Mouse (Mus musculus) kidney, embryonic 14.5 days (tissue): ENCODE measurements around the gene Cdc14a. TPM values are rescaled to one million over a fixed set of nuclear protein-coding genes. Genes with fewer than 3 reads are reported as not detected.

Source experiments
- ATAC-seq: fragments of 200-750 bp; cut with Nextera tagmentation; 2 replicates; pipeline ENCODE4 v1.8.0; 2017; ENCODE audit warnings: moderate number of reproducible peaks, mild to moderate bottlenecking, moderate TSS enrichment, moderate library complexity; ENCODE audit not compliant: low FRiP score, low TSS enrichment
- H3K27ac ChIP-seq: fragments of 300-500 bp; sonication (generic); 2 replicates; pipeline ENCODE4 v1.5.1; 2014; ENCODE audit warnings: low read depth, mild to moderate bottlenecking, low read length, moderate library complexity, mixed read lengths
- H3K27me3 ChIP-seq: fragments of 300-500 bp; sonication (generic); 2 replicates; pipeline ENCODE4 v1.6.1; 2014; ENCODE audit warnings: mild to moderate bottlenecking, low read length; ENCODE audit not compliant: control insufficient read depth, insufficient read depth
- H3K36me3 ChIP-seq: fragments of 300-500 bp; sonication (generic); 2 replicates; pipeline ENCODE4 v1.6.1; 2014; ENCODE audit warnings: low read length, mixed read lengths; ENCODE audit not compliant: control insufficient read depth, insufficient read depth
- H3K4me1 ChIP-seq: fragments of 300-500 bp; sonication (generic); 2 replicates; pipeline ENCODE4 v1.6.1; 2014; ENCODE audit warnings: low read length, mixed read lengths; ENCODE audit not compliant: control insufficient read depth, insufficient read depth
- H3K4me2 ChIP-seq: fragments of 300-500 bp; sonication (generic); replicated peaks from 2 replicates; pipeline ENCODE4 v1.6.1; 2014; ENCODE audit warnings: low read depth, mild to moderate bottlenecking, low read length
- H3K4me3 ChIP-seq: fragments of 300-500 bp; sonication (generic); 2 replicates; pipeline ENCODE4 v1.5.1; 2014; ENCODE audit warnings: mild to moderate bottlenecking, low read length
- H3K9ac ChIP-seq: fragments of 300-500 bp; sonication (generic); 2 replicates; pipeline ENCODE4 v1.6.1; 2014; ENCODE audit warnings: low read depth, mild to moderate bottlenecking, low read length, moderate library complexity
- H3K9me3 ChIP-seq: fragments of 300-500 bp; sonication (generic); 2 replicates; pipeline ENCODE4 v1.6.1; 2016; ENCODE audit warnings: low read length; ENCODE audit not compliant: control insufficient read depth
- WGBS: fragments of 180-500 bp; shearing (Covaris S2); extraction: QIAGEN DNeasy Blood & Tissue Kit; methylation state at CpG from one replicate; pipeline ENCODE4 v1.1.7; 2014; 5-methylcytosine and 5-hydroxymethylcytosine counted together
- polyA plus RNA-seq: library from polyadenylated mRNA; unstranded; fragments of >200 nt; fragmentation: Nextera tagmentation; extraction: Ambion mirVana; gene quantifications from 2 replicates; pipeline ENCODE4 v1.2.1, GENCODE M21; 2014

Cdc14a gene
- polyA plus RNA-seq, 1 experiment from 2014 or later = 17.9 TPM

- Histone ChIP-seq H3K27ac (no peak overlapping the region), H3K4me1 (peaks cover 18% of the 10 kb centered on the region), H3K9ac (no peak overlapping the region), H3K4me2 (no peak overlapping the region), H3K9me3 (no peaks in the 10 kb centered on the region), H3K4me3 (no peak overlapping the region), H3K27me3 (no peaks in the 10 kb centered on the region), H3K36me3 (no peaks in the 10 kb centered on the region; the same call in 1 of the 2 replicates)
- no peak for ATAC-seq
- 78% methylated on average over 11 of the region's 11 CpGs for WGBS
Measured at GRCm38 (mm10) chr3:116401436-116401835, 22.4 kb downstream of the Cdc14a start.

- H3K9me3 ChIP-seq = no peaks in the 10 kb centered on the region
- no peak overlapping the region for H3K9ac ChIP-seq
- no peak overlapping the region for H3K27ac ChIP-seq
- no peak; the same call in 1 of the 2 replicates for ATAC-seq
- H3K4me2 ChIP-seq = no peak overlapping the region
- no peaks in the 10 kb centered on the region for H3K27me3 ChIP-seq
- H3K36me3 ChIP-seq = no peaks in the 10 kb centered on the region; the same call in 1 of the 2 replicates
- no peak overlapping the region for H3K4me3 ChIP-seq
- peaks cover 21% of the 10 kb centered on the region for H3K4me1 ChIP-seq
- WGBS = 58% methylated on average over 22 of the region's 22 CpGs
Measured at GRCm38 (mm10) chr3:116399349-116400090, 24.3 kb downstream of the Cdc14a start.

- WGBS = 55% methylated on average over 10 of the region's 10 CpGs
- no peak overlapping the region for H3K4me2 ChIP-seq
- no peak overlapping the region for H3K27ac ChIP-seq
- ATAC-seq = no peak
- H3K9ac ChIP-seq = no peak overlapping the region
- no peak overlapping the region for H3K4me3 ChIP-seq
- H3K9me3 ChIP-seq = no peaks in the 10 kb centered on the region
- H3K4me1 ChIP-seq = peaks cover 22% of the 10 kb centered on the region
- no peaks in the 10 kb centered on the region; the same call in 1 of the 2 replicates for H3K36me3 ChIP-seq
- no peaks in the 10 kb centered on the region for H3K27me3 ChIP-seq
Measured at GRCm38 (mm10) chr3:116398543-116398942, 25.3 kb downstream of the Cdc14a start.

GRCm38 (mm10) chr3:116397976-116398375 lies 25.9 kb downstream of the Cdc14a start:
- no peak; the same call in 1 of the 2 replicates for ATAC-seq
- peaks cover 22% of the 10 kb centered on the region for H3K4me1 ChIP-seq
- H3K9ac ChIP-seq = no peak overlapping the region
- 59% methylated on average over 7 of the region's 7 CpGs for WGBS
- no peak overlapping the region for H3K27ac ChIP-seq
- no peak overlapping the region for H3K4me2 ChIP-seq
- no peaks in the 10 kb centered on the region; the same call in 1 of the 2 replicates for H3K36me3 ChIP-seq
- H3K4me3 ChIP-seq = no peak overlapping the region
- no peaks in the 10 kb centered on the region for H3K27me3 ChIP-seq
- no peaks in the 10 kb centered on the region for H3K9me3 ChIP-seq

GRCm38 (mm10) chr3:116397341-116397740 lies 26.5 kb downstream of the Cdc14a start:
- no peaks in the 10 kb centered on the region for H3K27me3 ChIP-seq
- no peak for ATAC-seq
- H3K4me3 ChIP-seq = no peak overlapping the region
- H3K4me1 ChIP-seq = peaks cover 22% of the 10 kb centered on the region
- no peak overlapping the region for H3K4me2 ChIP-seq
- H3K9me3 ChIP-seq = no peaks in the 10 kb centered on the region
- no peak overlapping the region for H3K9ac ChIP-seq
- WGBS = 79% methylated on average over 6 of the region's 6 CpGs
- no peak overlapping the region for H3K27ac ChIP-seq
- H3K36me3 ChIP-seq = no peaks in the 10 kb centered on the region; the same call in 1 of the 2 replicates

- no peak overlapping the region for H3K9ac ChIP-seq
- H3K4me3 ChIP-seq = no peak overlapping the region
- no peak overlapping the region for H3K27ac ChIP-seq
- 78% methylated on average over 3 of the region's 3 CpGs for WGBS
- no peaks in the 10 kb centered on the region; the same call in 1 of the 2 replicates for H3K36me3 ChIP-seq
- H3K4me2 ChIP-seq = no peak overlapping the region
- no peaks in the 10 kb centered on the region for H3K9me3 ChIP-seq
- ATAC-seq = no peak
- H3K27me3 ChIP-seq = no peaks in the 10 kb centered on the region
- H3K4me1 ChIP-seq = peaks cover 25% of the 10 kb centered on the region
Measured at GRCm38 (mm10) chr3:116396571-116396970, 27.3 kb downstream of the Cdc14a start.

- H3K4me3 ChIP-seq = no peak overlapping the region
- no peaks in the 10 kb centered on the region; the same call in 1 of the 2 replicates for H3K36me3 ChIP-seq
- H3K27ac ChIP-seq = peak overlapping the region; percentile 37; the same call in 1 of the 2 replicates
- no peaks in the 10 kb centered on the region for H3K27me3 ChIP-seq
- WGBS = 56% methylated on average over 5 of the region's 5 CpGs
- H3K9me3 ChIP-seq = no peaks in the 10 kb centered on the region
- ATAC-seq = no peak
- H3K4me1 ChIP-seq = peaks cover 28% of the 10 kb centered on the region
- no peak overlapping the region; the same call in 1 of the 2 replicates for H3K9ac ChIP-seq
- H3K4me2 ChIP-seq = no peak overlapping the region
Measured at GRCm38 (mm10) chr3:116394885-116395390, 28.9 kb downstream of the Cdc14a start.

GRCm38 (mm10) chr3:116391399-116391798 lies 32.4 kb downstream of the Cdc14a start:
- Histone ChIP-seq H3K4me1 (peaks cover 15% of the 10 kb centered on the region), H3K4me3 (no peak overlapping the region), H3K9me3 (no peaks in the 10 kb centered on the region), H3K9ac (no peak overlapping the region), H3K4me2 (no peak overlapping the region), H3K27me3 (no peaks in the 10 kb centered on the region), H3K27ac (peak overlapping the region; percentile 12; the same call in 1 of the 2 replicates), H3K36me3 (peaks cover 4% of the 10 kb centered on the region; the same call in 1 of the 2 replicates)
- peak; percentile 64 for ATAC-seq
- 12% methylated on average over 10 of the region's 10 CpGs for WGBS
